Mouse (Mus musculus) bone marrow, adult 2 months (tissue): ENCODE data around the gene Tanc2. TPM values are rescaled to one million over a fixed set of nuclear protein-coding genes. Genes with fewer than 3 reads are reported as not detected.

Experiments
- H3K27ac ChIP-seq: fragments of 200-500 bp; 2 replicates; pipeline ENCODE4 v1.5.1; 2012; ENCODE audit warnings: low read depth, mild to moderate bottlenecking, control low read depth, inconsistent platforms, low read length; ENCODE audit not compliant: control insufficient read depth, poor library complexity, insufficient read depth
- H3K4me1 ChIP-seq: fragments of 200-500 bp; 2 replicates; pipeline ENCODE4 v1.6.1; 2011; ENCODE audit warnings: low read length; ENCODE audit not compliant: control insufficient read depth, insufficient read depth
- H3K4me3 ChIP-seq: fragments of 200-500 bp; replicated peaks from 2 replicates; pipeline ENCODE3; 2011; ENCODE audit warnings: mild to moderate bottlenecking, low read depth, low read length, control low read depth; ENCODE audit not compliant: control insufficient read depth
- CTCF ChIP-seq: fragments of 200-500 bp; IDR thresholded peaks from 2 replicates; pipeline ENCODE4 v1.5.1; 2011; ENCODE audit warnings: low read length, control low read depth; ENCODE audit not compliant: control insufficient read depth, insufficient read depth
- POLR2A ChIP-seq: fragments of 200-500 bp; IDR thresholded peaks from 2 replicates; pipeline ENCODE4 v1.6.1; 2011; ENCODE audit warnings: low read depth, mild to moderate bottlenecking, control low read depth, low read length, borderline replicate concordance; ENCODE audit not compliant: control insufficient read depth
- WGBS: fragments of 180-500 bp; shearing (Covaris S2); methylation state at CpG from one replicate; pipeline ENCODE4 v1.1.7; 2018; 5-methylcytosine and 5-hydroxymethylcytosine counted together
- polyA plus RNA-seq: library from polyadenylated mRNA; stranded (reverse); fragments of >200 nt; gene quantifications from 2 replicates; pipeline ENCODE4 v1.2.4, GENCODE M21; 2011; ENCODE audit warnings: low replicate concordance; ENCODE audit not compliant: missing spikeins, insufficient read depth, insufficient read length

The Tanc2 gene
- polyA plus RNA-seq, result 2.1 and 5.7 TPM in 2 replicates

- H3K27ac ChIP-seq, result peak within 1 kb of the TSS; percentile 39; the same call in 1 of the 2 replicates
- WGBS, result 5% methylated on average over 81 of the region's 87 CpGs
- H3K4me1 ChIP-seq, result peaks cover 1% of the 10 kb centered on the region
- H3K4me3 ChIP-seq, result peak within 1 kb of the TSS; percentile 65
- TF ChIP-seq CTCF (no peak), POLR2A (no peak)
These were observed at the start of gene Tanc2 for GRCm38 (mm10) chr11:105589877-105590641. Tanc2 (plus strand) TSS chr11:105589986.

DNA sequence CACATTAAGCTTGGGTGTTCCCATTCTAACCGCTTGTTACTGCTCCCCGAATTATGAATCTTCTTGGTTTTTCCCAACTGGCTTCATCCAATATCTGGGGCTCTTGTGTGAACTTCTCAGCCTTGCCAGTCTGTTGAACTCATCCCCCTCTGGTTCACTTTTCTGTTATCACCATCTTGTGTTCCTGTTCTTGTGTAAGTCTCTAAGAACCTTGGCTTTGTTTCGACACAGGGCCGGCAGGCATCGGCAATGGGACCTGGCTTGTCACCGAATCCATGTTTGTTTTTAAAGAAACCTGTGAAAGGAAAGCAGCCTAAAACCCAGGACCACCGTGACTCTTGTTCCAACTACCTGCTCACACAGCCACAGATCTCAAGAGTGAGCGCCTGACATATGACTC lies 49.0 kb upstream of the Tanc2 start:
- Histone ChIP-seq H3K4me3 (no peak overlapping the region), H3K27ac (no peak overlapping the region), H3K4me1 (no peaks in the 10 kb centered on the region)
- WGBS, result 75% methylated on average over 8 of the region's 8 CpGs
- TF ChIP-seq CTCF (no peak), POLR2A (no peak)

- 79% methylated on average over 4 of the region's 4 CpGs for WGBS
- no peak overlapping the region for H3K27ac ChIP-seq
- H3K4me3 ChIP-seq, result no peak overlapping the region
- TF ChIP-seq POLR2A (no peak), CTCF (no peak)
- no peaks in the 10 kb centered on the region for H3K4me1 ChIP-seq
These were observed 48.4 kb upstream of the Tanc2 start for GRCm38 (mm10) chr11:105541366-105541765.

- Histone ChIP-seq H3K4me3 (no peak overlapping the region), H3K4me1 (no peaks in the 10 kb centered on the region), H3K27ac (no peak overlapping the region)
- 14% methylated on average over 1 of the region's 1 CpGs for WGBS
- TF ChIP-seq POLR2A (no peak), CTCF (no peak)
These were observed 47.7 kb upstream of the Tanc2 start for GRCm38 (mm10) chr11:105542129-105542528.

- 81% methylated on average over 8 of the region's 8 CpGs for WGBS
- H3K27ac ChIP-seq, result no peak overlapping the region
- H3K4me1 ChIP-seq, result no peaks in the 10 kb centered on the region
- TF ChIP-seq POLR2A, result no peak
- no peak for TF ChIP-seq CTCF
- H3K4me3 ChIP-seq, result no peak overlapping the region
These were observed 44.0 kb upstream of the Tanc2 start for GRCm38 (mm10) chr11:105545801-105546200.

DNA sequence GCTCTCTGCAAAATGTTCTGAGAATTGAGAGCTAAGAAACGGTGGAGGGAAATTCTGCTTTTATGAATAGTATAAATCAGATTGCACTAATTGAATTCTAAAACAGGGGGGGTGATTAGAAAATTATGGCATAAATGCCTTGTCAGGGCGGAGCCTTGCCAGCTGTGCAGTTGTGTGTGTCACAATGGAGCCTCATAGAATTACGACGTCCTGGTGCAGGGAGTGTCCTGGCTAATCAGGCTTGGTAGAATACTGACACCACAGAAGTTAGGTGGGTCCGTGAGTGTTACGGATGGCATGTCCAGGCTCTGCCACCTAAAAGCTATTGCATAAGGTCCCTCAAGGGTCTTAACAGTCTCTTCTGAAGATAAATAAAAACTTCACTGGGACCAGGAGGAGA lies 43.4 kb upstream of the Tanc2 start:
- TF ChIP-seq CTCF (no peak), POLR2A (no peak)
- no peak overlapping the region for H3K4me3 ChIP-seq
- no peak overlapping the region for H3K27ac ChIP-seq
- WGBS, result 71% methylated on average over 6 of the region's 6 CpGs
- H3K4me1 ChIP-seq, result no peaks in the 10 kb centered on the region

- no peaks in the 10 kb centered on the region for H3K4me1 ChIP-seq
- TF ChIP-seq CTCF (no peak), POLR2A (no peak)
- no peak overlapping the region for H3K27ac ChIP-seq
- 86% methylated on average over 6 of the region's 6 CpGs for WGBS
- H3K4me3 ChIP-seq, result no peak overlapping the region
These were observed 41.4 kb upstream of the Tanc2 start for GRCm38 (mm10) chr11:105548383-105548782.

GRCm38 (mm10) chr11:105549164-105550121 lies 40.3 kb upstream of the Tanc2 start:
- Histone ChIP-seq H3K4me3 (no peak overlapping the region), H3K27ac (no peak overlapping the region), H3K4me1 (no peaks in the 10 kb centered on the region)
- TF ChIP-seq CTCF, result no peak
- no peak for TF ChIP-seq POLR2A
- WGBS, result 75% methylated on average over 9 of the region's 9 CpGs

DNA sequence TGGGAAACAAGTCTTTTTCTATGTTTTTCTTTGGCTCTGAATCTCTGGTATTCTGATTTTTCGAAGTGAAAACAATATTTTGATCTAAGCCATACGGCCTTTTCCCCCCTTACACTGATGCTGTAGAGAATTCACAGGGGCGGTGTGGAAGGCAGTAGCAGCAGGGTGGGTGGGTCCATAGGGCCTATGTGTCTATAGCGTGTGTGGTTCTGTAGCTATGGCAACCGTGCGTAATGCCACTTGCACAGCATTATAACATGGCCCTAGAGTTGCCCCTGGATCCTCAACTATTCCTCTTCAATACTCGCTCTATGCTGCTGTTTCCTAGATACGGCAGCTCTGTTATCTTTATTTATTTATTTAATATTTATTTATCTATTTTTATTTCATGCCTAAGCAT lies 32.5 kb upstream of the Tanc2 start:
- TF ChIP-seq POLR2A (no peak), CTCF (no peak)
- H3K27ac ChIP-seq, result no peak overlapping the region
- H3K4me3 ChIP-seq, result no peak overlapping the region
- WGBS, result 85% methylated on average over 8 of the region's 8 CpGs
- no peaks in the 10 kb centered on the region; the same call in 1 of the 2 replicates for H3K4me1 ChIP-seq
